Mouse (Mus musculus) cerebral cortex, adult 2 months (tissue): ENCODE data around the gene Cldn34b4.

Experiments
- WGBS: fragments of 180-500 bp; shearing (Covaris S2); methylation state at CpG from one replicate; pipeline ENCODE4 v1.1.7; 2018; 5-methylcytosine and 5-hydroxymethylcytosine counted together

Cldn34b4 gene

DNA sequence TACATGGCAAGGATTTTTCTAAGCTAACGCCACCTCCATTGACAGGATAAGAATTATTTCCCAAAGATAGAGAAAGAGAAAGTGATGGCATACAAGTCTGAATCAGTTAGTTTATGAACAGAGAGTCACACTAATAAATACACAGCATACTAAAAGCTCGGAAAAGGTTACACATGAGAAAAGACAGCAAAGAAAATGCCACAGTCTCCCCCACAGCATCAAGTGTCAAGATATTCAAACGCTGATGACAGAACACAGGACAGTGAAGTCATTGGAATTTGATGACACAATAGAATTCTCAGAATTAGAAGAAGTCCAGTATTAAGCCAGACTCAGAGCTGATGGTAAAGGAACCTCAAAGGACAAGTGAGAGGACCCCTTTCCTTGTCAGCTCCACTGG is at the start of gene Cldn34b4:
Cldn34b4 (plus strand) TSS at position 301 of the 400 bp plus-strand sequence.
- 71% methylated on average over 3 of the region's 3 CpGs for WGBS
